Mouse (Mus musculus) layer of hippocampus, postnatal 10 days (tissue): ENCODE results near the gene Sall2. TPM values are rescaled to one million over a fixed set of nuclear protein-coding genes. Genes with fewer than 3 reads are reported as not detected.
A peak's percentile ranks its signal among the peaks of the same experiment; 100 is the strongest.
"Not testable (repeated sequence)": the region's sequence is repeated elsewhere in the genome, so short reads cannot be mapped to it uniquely, and the experiment has no call there.

Experiments used
- DNase-seq, 2 experiments: peaks; one replicate each; pipeline ENCODE4 v3.0.0; 2021; ENCODE audit warnings: low spot score in 2 of 2
- total RNA-seq, 2 experiments: library from RNA; stranded (reverse); gene quantifications; 2 replicates each; pipeline ENCODE4 v1.2.3; 2021

Sall2 gene
- total RNA-seq, 2 experiments from 2014 or later, result 45.0 to 47.0 TPM

GRCm38 (mm10) chr14:52304644-52305271 lies 23.8 kb downstream of the Sall2 start, which contains the start of gene Mettl3:
Mettl3 (minus strand) TSS chr14:52305128.
- peak; percentile 88 to 91 for DNase-seq

- not testable (repeated sequence) for DNase-seq
Observed at GRCm38 (mm10) chr14:52303517-52303916, 25.0 kb downstream of the Sall2 start.

DNA sequence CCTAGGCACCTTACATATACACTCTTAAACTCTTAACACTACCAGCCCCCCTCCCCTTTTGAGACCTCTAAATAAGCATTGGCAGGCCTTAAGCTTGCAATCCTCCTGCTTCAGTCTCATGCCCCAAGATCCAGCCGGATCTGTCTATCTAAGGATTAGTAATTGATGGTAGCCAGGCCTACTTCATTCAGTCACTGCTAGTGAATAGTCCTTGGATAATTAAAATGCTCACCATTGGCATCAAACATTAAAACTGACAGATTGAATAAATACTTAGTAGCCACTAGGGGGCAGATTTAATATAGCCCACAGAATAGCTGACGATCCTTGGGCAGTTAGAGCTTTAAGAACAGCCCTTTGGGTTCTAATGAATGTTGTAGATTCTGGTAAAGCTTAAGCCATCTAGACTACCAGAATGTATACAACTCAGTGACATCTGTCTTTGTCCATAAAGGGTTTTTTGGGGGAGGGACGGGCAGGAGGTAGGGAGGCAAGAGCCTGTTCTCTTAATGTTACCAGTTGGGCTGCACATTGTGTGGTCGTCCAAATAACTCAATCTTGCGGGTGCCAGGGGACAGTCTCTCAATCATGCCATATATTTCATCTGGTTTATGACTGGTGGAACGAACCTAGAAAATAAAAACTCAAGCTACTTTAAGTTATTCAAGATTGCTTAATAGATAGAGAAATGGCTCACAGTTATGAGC lies 32.9 kb downstream of the Sall2 start:
- DNase-seq, result no peak

- no peak for DNase-seq
Observed at GRCm38 (mm10) chr14:52284191-52284590, 44.4 kb downstream of the Sall2 start.

DNA sequence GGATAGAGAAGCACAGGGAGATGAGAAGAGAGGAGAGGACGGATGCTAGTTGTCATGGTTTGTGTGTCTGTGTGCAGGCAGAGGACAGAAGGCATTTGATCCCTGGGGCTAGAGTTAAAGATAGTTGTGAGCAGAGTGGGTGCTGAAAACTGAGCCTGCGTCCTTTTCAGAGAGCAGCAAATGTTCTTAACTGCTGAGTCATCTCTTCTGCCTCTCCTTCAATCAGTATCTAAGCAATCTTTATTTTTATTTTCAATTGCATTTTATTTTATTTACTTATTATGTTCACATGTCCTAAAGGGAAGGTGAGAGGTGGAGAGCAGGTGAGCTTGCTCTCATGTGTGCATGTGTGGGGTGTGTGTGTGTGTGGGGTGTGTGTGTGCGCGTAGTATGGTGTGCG lies 44.9 kb downstream of the Sall2 start:
- no peak for DNase-seq

DNA sequence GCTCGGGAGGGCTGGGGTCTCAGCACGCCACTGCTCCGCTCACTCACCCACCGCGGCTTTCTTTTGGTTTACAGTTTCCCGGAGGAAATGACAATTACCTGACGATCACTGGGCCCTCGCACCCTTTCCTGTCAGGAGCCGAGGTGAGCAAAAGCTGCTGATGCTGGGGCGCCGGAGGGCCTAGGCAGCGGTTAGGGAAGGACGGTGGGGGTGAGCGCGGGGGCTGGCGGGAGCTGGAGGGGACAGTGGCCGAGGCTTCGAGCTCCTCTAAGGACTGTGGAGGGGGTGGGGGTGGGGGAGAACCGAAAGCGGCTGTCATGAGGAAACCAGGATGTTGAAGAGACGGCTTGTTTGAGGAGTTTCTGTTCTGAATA lies 48.8 kb downstream of the Sall2 start:
- no peak for DNase-seq

DNA sequence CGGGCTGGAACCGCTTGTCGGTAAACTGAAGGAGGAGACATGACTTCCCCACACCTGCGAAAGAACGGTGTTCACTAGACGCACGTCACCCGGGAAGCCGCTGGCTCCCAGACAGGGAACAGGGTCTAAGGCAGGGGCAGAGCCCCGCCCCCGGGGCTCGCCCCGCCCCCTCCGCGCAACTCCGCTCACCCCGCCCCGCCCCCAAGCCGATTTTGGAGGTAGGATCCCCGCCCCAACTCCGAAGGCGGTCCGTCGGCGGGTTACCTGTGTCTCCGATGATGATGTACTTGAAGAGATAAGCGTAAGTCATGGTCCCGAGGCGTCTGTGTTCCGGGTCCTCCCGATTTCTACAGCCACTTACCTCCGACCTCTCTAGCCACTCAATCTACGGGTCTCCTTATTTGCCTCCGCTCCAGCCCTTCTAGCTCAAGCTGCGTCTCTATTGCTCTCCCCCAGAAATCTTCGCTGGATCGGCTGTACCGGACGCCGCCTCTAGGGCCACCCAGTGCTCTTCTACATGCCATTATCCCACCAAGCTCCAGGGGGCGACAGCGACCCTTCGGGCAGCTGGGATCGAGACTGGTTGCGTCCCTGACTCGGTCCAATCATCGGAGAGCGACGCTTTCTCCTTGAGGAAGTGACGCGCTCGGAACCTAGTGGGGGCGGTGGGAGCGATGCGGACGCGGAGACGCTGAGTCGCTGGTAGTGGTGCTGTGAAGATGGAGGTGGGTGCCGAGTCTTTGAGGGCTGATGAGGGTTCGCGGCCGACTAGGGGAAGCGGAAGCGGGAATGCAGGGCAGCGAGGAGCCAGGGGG lies 49.4 kb downstream of the Sall2 start, which contains the start of the genes Tox4 and Rab2b:
Gene Tox4, plus strand, starts transcription at position 215 of the 815 bp plus-strand sequence.
Gene Rab2b, minus strand, starts transcription at position 614 of the 815 bp plus-strand sequence.
- DNase-seq, result peak; percentile 100

- DNase-seq, result no peak
Observed at GRCm38 (mm10) chr14:52277210-52277609, 51.4 kb downstream of the Sall2 start.

GRCm38 (mm10) chr14:52272781-52273180 lies 55.8 kb downstream of the Sall2 start:
- no peak for DNase-seq

Other genes with a start within 250 kb of the Sall2 start
- gene Hnrnpc, start 224.7 kb downstream of the Sall2 start, total RNA-seq, result 100 to 1,000 TPM; 213 to 215 TPM
- gene Rpgrip1, start 218.1 kb downstream of the Sall2 start, total RNA-seq, result 1 to 10 TPM; 1.8 to 3.3 TPM
- 10 to 100 TPM; 57.8 to 58.4 TPM for gene Supt16, start 131.3 kb downstream of the Sall2 start, total RNA-seq
- 100 to 1,000 TPM; 119 to 131 TPM for gene Chd8, start 71.0 kb downstream of the Sall2 start, total RNA-seq
- 10 to 100 TPM; 51.7 to 54.9 TPM for gene Tox4, start 49.6 kb downstream of the Sall2 start, total RNA-seq
- gene Rab2b, start 49.2 kb downstream of the Sall2 start, total RNA-seq, result 10 to 100 TPM; 39.7 to 41.2 TPM
- 10 to 100 TPM; 34.6 to 39.3 TPM for gene Mettl3, start 23.6 kb downstream of the Sall2 start, total RNA-seq
- not detected for gene Olfr1513, start 27.6 kb upstream of the Sall2 start, total RNA-seq
- gene Olfr1512, start 50.4 kb upstream of the Sall2 start, total RNA-seq, result not detected
- not detected for gene Olfr1511, start 68.6 kb upstream of the Sall2 start, total RNA-seq
- not detected for gene Olfr1510, start 85.6 kb upstream of the Sall2 start, total RNA-seq
- not detected for gene Olfr1509, start 114.2 kb upstream of the Sall2 start, total RNA-seq
- not detected for gene Olfr1508, start 138.7 kb upstream of the Sall2 start, total RNA-seq
- gene Olfr1507, start 167.0 kb upstream of the Sall2 start, total RNA-seq, result not detected